Mouse (Mus musculus) olfactory bulb, adult 2 months (tissue): ENCODE results near the gene 5730409E04Rik.

Experiments used
- CTCF ChIP-seq: fragments of 200-500 bp; IDR thresholded peaks from 2 replicates; pipeline ENCODE4 v1.5.1; 2012; ENCODE audit warnings: low read depth, mild to moderate bottlenecking, low read length, moderate library complexity; ENCODE audit not compliant: insufficient read depth
- POLR2A ChIP-seq: fragments of 200-500 bp; IDR thresholded peaks from 2 replicates; pipeline ENCODE4 v1.6.1; 2012; ENCODE audit warnings: mild to moderate bottlenecking, low read depth, low read length, moderate library complexity; ENCODE audit not compliant: insufficient read depth

- no peak for TF ChIP-seq POLR2A
- no peak for TF ChIP-seq CTCF
Measured at GRCm38 (mm10) chr4:126661249-126661648, 51.6 kb downstream of the 5730409E04Rik start.
